Mouse (Mus musculus) gastrocnemius, postnatal 14 days (tissue): Measurements from ENCODE around the gene Gm49450. TPM values are rescaled to one million over a fixed set of nuclear protein-coding genes. Genes with fewer than 3 reads are reported as not detected.
"Not testable (repeated sequence)": the region's sequence is repeated elsewhere in the genome, so short reads cannot be mapped to it uniquely, and the experiment has no call there.

Experiments
- DNase-seq: peaks from one replicate; pipeline ENCODE4 v3.0.0; 2021; ENCODE audit warnings: mixed read lengths
- intact Hi-C: fragments of 180-260 bp; cut with DNase I; formaldehyde crosslinking; loops from one replicate; pipeline ENCODE4 v1.15.1; 2025; ENCODE audit warnings: low total_unique reads
- total RNA-seq, 2 experiments: library from RNA; stranded (reverse); gene quantifications; 2 replicates each; pipeline ENCODE4 v1.2.3; 2021

Gm49450 gene
- total RNA-seq, 2 experiments from 2014 or later = not detected

DNA sequence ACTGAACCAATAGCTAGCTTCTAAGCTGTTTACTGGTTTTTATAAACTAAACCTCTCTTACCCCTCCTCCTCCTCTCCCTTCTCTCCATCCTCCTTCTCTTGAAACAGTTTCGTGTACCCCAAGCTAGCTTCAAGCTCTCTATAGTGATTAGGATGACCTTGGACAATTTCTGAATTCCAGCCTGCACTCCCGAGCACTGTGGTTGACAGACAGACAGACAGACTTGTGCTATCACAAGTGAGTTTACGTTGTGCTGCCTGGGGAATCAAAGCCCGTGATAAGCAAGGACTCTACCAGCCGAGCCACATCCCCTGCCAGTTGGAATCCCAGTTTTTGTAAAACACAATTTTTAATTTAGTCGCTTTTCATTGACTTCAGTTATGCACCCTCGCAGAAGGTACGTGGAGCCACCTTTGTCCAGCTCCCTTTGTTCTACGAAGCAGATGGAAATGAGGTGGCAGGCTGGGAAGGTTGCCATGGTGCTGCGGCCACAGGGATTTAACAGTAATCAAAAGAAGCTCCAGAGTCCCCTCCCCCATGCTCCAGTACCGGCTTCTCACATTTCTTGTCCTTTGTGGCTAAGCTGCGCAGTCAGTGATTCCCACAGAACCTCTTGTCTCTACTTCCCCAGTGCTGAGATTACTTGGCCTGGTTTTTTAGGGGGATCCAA lies 15.5 kb upstream of the Gm49450 start:
- intact Hi-C loops = no loop called here
- DNase-seq = peak; percentile 50

DNA sequence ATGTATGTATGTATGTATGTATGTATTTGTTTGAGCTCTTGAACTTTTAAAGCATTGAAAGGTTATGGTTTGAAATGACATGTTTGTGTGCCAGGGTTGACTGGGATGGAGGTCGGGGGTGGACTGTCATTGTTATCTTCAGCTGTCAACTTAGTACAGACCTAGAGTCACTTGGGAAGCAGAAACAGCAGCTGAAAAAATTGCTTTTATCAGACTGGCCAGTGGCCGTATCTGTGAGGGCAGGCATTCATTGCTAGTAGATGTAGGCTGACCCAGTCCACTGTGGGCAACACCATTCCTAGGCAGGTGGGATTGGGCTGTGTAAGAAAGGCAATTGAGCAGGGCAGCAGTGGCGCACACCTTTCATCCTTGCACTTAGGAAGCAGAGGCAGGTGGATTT lies 6.2 kb upstream of the Gm49450 start:
- DNase-seq = no peak
- intact Hi-C loops = no loop called here

DNA sequence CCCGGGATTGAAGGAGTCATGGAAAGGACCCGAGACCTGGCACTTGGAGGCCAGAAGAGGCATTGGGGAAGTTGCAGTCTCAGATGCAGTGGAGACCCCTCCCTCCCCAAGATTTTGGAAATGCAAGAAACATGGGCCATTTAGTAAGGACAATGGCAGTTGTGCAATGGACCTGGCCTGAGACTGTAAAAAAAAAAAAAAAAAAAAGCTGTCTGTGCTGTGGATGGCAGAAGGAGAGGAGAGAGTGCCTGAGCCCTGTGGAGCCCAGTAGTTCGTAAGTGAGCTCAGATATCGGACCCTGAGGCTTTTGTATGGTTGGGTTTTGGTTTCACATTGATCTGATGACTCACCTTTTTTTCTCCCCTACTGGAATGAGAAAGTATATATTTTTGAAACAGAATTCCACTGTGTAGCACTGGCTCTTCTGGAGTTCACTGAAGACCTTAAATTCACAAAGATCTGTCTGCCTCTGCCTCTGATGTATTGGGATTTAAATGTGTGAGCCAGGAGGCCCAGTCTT lies 5.6 kb upstream of the Gm49450 start:
- intact Hi-C loops = no loop called here
- no peak for DNase-seq

DNA sequence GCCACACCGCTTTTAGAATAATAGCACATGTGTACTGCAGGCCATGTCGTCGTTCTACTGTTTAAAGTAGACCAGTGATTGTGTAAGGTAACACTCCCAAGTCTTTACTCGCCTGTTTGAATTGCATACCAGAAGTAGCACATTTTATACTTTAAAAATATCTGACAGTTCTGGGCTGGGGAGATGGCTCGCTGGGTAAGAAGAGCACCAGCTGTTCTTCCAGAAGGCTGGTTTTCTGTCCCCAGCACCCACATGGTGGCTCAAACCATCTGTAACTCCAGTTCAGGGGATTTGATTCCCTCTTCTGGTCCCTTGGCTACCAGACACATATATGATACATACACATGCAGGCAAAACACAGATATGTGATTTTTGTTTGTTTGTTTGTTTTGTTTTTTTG lies 4.1 kb upstream of the Gm49450 start:
- DNase-seq = no peak
- intact Hi-C loops = no loop called here

DNA sequence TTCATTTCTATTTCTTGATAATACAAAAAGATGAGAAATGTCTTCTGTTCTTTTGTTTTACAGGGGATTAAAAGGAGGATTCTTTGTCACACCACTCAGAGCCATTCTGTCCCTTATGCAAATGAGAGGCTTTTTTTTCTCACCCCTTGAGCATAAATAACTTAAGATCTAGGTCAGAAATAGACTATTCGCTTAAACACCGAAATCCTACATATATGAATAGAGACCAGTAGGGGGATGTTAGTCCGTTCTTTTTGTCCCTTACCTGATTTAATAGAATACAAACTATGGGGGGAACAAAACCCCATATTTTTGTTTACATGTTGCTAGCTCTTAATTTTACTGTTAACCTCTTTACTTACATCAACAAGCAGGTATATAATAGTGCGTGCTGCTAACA lies 2.6 kb upstream of the Gm49450 start:
- no peak for DNase-seq
- intact Hi-C loops = no loop called here

DNA sequence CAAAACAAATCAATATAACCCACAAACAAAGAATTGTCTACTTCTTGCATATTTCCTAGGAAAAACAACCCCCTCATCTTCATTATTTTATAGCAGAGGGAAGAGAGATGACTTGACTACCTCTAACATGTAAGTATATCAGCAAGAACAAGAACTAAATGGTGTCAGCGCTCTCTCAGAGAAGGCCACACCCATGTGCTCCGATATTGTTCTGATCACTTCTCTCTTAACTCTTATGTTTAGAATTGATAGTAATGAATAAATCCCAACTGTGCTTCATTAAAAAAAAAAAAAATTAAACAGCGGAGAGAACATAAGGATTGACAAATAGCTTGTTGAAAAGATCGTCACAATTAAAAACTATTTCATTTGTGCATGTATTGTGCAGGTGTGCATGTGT lies 2.0 kb upstream of the Gm49450 start:
- intact Hi-C loops = no loop called here
- no peak for DNase-seq

DNA sequence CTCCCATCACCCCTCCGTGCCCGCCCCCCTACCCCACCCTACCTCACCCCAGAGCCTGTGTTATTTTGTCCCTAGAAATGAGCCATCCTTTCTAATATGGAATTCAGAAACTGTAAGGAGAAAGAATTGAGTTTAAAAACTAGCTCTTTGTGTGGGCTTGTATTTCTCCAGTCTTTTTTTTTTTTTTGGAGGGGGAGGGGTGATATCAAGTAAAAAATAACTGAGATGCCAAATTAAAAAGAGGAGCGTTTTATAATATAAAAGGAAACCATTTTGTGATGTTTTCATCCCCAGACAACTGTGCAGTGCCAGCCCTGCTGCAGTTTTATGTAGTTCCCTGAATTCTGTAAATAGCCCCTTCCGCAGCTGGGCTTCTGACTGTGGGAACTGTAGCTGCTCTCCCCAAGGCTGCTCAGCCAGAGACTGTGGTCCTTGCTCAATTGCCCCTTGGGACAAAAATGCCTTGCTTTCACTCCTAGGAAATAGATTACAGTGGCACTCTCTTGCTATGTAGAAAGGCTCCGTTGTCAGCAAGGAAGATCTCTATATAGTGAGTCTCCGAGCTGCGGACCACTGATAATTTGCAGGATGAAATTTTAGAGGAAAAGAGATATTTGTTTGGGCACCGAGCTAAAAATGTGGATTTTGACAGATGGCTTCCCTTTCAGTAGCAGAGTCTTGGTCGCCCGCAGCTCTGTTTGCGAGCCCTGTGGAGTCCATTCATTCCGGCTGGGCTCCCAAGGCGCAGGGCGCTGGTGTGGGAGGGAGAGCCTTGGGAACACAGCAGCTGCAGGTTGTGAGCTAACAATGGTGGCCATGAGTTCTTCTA lies 1.3 kb upstream of the Gm49450 start:
- DNase-seq = peak; percentile 17
- intact Hi-C loops = no loop called here

DNA sequence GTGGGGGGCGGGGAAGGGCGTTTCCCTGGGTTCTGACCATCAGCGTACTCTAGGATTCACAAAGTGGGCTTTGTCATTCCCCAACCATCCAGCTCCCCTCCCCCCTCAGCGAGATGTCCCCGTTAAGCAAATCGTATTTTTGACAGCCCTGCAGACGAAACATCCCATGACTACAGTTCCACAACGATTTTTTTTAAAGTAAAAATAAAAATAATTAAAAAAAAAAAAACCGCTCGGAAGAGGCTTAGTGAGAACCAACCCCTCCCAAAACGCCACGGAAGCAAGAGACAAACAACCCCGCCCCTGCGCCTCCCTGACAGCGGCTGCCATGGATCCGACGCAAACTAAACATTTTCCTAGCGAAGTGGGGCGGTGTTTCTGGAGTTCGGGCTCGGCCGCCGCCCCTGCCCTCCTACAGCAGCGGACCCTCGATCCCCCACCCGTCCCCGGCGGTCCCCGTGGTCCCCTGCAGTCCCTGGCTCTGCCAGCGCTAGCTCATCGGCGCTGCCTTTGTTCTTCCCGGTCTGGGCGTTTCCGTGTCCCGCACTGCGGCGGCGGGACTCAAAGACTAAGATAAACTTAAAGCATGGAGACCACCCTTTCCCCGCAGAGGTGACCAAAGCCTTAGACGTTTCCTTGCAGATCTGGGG lies 475 bp downstream of the Gm49450 start:
- intact Hi-C loops = no loop called here
- DNase-seq = peak; percentile 70

DNA sequence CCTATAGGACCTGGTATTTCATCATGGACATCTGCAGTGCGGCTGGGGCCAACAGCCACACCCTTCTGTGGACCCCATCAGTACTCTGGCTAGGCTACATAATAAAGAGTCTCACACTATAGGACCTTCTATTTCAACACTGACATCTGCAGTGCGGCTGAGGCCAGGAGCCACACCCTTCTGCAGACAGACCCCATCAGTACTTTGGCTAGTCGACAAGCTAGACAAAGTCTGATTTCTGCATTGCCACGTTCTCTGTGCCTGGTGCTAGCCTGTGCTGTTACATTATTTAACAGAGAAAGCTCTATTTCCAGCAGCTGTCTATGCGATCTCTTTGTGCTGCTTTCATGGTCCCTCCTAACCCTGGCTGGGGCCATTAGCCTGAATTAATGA lies 1.3 kb downstream of the Gm49450 start:
- intact Hi-C loops = no loop called here
- DNase-seq = no peak

DNA sequence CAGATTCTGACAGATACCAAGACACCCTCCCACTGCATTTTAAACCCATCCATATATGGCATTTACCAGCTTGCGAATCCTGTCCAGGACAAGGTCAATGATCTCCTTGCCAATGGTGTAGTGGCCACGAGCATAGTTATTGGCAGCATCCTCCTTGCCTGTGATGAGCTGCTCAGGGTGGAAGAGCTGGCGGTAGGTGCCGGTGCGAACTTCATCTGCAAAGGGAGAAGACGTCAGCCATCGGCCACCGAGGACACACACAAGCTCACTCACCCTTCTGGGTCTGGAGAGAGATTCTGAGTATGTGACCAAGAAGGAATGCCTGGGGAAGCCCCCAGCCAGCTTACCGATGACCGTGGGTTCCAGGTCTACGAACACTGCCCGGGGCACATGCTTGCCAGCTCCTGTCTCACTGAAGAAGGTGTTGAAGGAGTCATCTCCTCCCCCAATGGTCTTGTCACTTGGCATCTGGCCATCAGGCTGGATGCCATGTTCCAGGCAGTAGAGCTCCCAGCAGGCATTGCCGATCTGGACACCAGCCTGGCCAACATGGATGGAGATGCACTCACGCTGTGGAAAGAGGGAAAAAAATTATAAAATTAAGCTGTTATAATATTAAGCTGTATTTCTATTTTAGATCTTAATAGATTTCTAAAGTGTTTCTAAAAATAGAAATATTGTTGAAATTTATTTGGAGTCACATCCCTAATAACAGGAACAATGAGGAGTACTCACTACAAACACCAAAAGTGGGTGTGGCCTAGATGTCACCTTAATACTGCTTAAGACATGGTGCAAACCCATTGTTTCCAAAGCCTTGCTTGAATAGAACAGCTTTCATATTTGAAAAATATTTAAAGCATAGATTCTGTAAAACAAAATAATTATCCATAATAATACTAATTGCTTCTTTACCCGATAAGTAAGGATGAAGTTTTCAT lies 2.0 kb downstream of the Gm49450 start:
- DNase-seq, intact Hi-C loops: not testable (repeated sequence)

DNA sequence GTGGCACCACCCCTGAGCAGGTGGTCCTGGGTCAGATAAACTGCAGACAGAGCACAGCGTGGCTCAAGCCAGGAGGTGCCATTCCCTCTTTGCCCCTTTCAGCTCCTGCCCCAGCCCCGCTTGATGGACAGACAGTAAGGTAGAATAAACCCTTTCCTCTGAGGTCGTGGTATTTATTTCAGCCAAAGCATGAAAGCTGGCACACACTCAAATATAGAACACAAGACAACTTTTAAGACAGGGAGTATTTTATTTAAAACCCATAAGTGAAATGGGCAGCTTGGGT lies 3.8 kb downstream of the Gm49450 start:
- no peak for DNase-seq
- intact Hi-C loops = no loop called here

DNA sequence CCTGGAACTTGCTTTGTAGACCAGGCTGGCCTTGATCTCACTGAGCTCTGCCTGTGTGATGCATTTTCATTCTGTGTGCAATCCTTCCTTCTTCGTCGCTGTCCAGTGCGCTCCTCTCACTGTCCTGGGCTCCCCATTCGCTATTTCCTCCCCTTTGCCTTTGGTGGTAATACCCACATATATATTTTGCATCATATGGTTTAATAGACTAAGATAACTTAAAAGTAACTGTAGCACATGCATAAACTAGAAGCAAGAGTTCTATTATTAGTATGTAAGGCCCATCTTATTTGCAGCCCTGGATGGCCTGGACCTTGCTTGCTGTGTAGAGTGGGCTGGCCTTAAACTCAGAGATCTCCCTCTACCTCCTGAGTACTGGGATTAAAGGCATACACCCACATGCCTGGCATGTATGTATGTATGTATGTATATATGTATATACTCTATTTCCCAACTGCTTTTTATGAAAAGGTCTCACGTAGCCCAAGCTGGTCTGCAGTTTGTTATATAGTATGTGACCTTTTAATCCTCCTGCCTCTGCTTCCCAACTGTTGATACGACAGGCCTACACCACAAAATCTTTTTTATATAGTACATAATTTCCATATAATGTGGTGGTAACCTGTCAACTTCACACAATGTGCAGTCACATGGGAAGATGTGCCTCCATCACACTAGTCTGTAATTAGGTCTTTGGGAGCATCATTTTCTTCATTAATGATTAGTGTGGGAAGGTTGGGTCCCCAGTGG lies 4.3 kb downstream of the Gm49450 start:
- intact Hi-C loops = no loop called here
- no peak for DNase-seq

DNA sequence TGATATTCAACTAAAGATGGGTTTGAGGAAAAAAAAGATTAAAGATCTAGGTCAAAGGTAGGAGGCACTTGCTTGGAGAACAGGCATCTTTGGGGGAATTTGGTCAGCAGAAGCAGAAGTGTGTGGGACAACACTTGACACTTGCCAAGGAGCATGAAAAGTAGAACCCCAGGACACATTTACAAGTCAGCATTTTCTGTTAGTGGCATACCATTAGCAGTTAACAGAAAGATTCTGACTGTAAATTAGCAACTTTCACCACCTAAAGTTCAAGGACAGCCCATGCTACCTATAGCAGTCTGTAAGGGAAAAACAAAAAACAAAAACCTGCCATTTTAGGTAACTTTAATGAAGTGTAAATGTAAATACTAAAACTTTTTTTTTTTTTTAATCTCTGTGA lies 5.0 kb downstream of the Gm49450 start:
- no peak for DNase-seq
- intact Hi-C loops = no loop called here

DNA sequence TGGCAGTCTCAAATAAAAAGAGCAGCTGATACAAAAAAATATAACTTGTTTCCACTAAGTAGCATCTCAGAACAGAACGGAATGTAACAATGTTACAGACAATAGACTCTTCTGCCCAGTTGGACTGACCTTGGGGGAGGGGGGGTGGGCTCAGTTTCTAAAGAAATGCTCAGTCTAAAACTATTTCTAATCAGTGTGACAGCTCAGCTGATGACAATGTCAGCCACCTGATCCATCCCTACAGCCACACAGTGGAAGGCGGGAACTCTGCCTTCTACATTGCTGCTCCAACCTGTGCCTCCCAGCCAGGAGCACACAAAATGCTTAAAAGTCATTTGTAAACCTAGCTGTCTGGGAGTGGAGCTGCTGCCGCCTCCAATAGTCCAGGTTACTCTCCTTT lies 5.5 kb downstream of the Gm49450 start:
- intact Hi-C loops = no loop called here
- DNase-seq = no peak

DNA sequence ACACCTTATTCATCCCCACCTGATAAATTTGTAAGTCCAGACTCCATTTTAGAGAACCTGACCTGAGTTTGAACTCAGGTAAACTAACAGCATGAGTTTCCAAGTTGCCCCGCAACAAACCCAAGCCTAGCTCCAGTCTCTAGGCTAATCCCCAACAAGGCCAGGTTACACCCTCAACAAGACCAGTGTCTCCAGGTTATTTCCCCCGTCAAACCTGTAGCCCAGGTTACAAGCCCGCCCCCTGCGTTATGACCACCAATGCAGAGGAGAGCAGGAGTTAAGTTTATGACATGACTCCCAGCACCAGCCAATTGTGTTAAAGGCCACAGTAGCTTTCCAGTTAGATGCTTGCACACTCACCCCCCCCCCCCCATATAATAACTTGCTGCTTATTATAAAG lies 10.2 kb downstream of the Gm49450 start:
- intact Hi-C loops = loop anchor here (5.0 kb wide), 2 partner anchors 39 to 54 kb away; no protein-coding TSS in a partner anchor
- DNase-seq = no peak

DNA sequence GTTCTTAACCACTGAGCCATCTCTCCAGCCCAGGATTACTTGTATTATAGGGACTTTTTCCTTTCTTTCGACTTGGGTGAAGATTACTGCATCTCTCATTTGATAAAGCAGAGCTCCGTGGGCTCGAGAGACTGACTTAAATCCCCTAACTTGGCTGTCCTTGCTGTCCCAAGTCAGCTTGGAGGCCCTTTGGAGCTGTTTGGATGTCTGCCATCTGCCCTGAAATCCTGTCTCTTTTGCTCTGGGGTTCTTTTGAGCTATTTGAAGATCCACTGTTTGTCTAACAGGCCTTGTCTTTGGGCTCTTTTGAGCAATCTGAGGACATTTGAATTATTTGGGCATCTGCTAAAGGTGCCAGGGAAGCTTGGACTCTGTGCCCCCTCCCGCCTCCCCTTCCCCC lies 11.3 kb downstream of the Gm49450 start:
- no peak for DNase-seq
- intact Hi-C loops = loop anchor here (5.0 kb wide), 2 partner anchors 40 to 55 kb away; no protein-coding TSS in a partner anchor

DNA sequence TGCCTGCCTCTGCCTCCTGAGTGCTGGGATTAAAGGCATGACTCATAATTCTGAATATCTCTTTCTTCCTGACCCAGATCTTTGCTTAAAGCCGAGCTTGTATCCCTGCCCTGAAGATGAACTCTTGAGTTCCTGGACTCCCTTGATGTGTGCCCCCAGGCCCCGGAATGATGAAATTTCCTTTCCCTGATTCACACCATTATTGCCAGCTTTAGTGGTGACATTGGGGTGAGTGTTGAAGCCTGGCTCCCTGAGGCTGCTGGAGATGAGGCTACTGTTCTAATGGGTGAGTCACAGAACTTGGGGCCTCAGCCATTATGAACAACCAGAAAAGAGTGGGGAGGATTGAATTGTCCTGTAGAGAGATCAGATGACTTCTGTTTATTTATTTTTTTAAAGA lies 11.8 kb downstream of the Gm49450 start:
- no peak for DNase-seq
- intact Hi-C loops = loop anchor here (5.0 kb wide), 2 partner anchors 41 to 56 kb away; no protein-coding TSS in a partner anchor

DNA sequence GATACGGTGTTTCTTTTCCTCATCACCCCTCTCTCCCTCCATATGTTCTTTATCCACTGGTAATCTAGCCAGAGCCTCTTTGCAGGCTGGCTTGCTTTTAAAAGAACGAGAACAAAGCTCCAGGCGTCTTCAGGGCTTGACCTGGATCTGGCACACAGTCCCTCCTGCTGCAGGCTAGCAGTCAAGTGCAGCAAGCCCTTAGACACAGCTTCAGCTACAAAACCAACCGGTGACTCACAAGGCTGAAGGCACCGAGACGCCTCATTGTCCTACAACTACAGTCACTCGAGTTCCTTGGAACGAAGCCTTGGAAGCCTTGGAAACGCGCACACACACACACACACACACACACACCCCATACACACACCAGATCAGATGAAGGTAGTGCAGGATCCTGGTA lies 12.5 kb downstream of the Gm49450 start:
- DNase-seq = no peak
- intact Hi-C loops = loop anchor here (5.0 kb wide), 2 partner anchors 41 to 56 kb away; no protein-coding TSS in a partner anchor
